Mouse (Mus musculus) olfactory bulb, adult 2 months (tissue): ENCODE measurements at regions not wholly inside any gene's neighbourhood (a gene's known extent, or its start where the extent isn't known, plus 50 kb on each side); places are given as distances from the start of the nearest gene placed in this dataset.

Source experiments
- CTCF ChIP-seq: fragments of 200-500 bp; IDR thresholded peaks from 2 replicates; pipeline ENCODE4 v1.5.1; 2012; ENCODE audit warnings: low read depth, mild to moderate bottlenecking, low read length, moderate library complexity; ENCODE audit not compliant: insufficient read depth
- POLR2A ChIP-seq: fragments of 200-500 bp; IDR thresholded peaks from 2 replicates; pipeline ENCODE4 v1.6.1; 2012; ENCODE audit warnings: mild to moderate bottlenecking, low read depth, low read length, moderate library complexity; ENCODE audit not compliant: insufficient read depth

GRCm38 (mm10) chr12:106764516-106764915 is 723.9 kb upstream of the 3110018I06Rik start:
- TF ChIP-seq CTCF (no peak), POLR2A (no peak)
